Mouse (Mus musculus) small intestine, adult 2 months (tissue): ENCODE measurements around the gene Kcnip3. TPM values are rescaled to one million over a fixed set of nuclear protein-coding genes. Genes with fewer than 3 reads are reported as not detected.

Experiments
- H3K27ac ChIP-seq: fragments of 200-500 bp; 2 replicates; pipeline ENCODE4 v1.5.1; 2012; ENCODE audit warnings: low read depth, low read length, control low read depth, inconsistent platforms; ENCODE audit not compliant: insufficient read depth
- H3K27me3 ChIP-seq: fragments of 200-500 bp; 2 replicates; pipeline ENCODE4 v1.6.1; 2012; ENCODE audit warnings: mild to moderate bottlenecking, moderate library complexity, low read length, inconsistent platforms; ENCODE audit not compliant: control insufficient read depth, insufficient read depth
- H3K36me3 ChIP-seq: fragments of 200-500 bp; 2 replicates; pipeline ENCODE4 v1.6.1; 2012; ENCODE audit warnings: mild to moderate bottlenecking, low read length, control low read depth, inconsistent platforms; ENCODE audit not compliant: control insufficient read depth, insufficient read depth
- H3K4me1 ChIP-seq: fragments of 200-500 bp; 2 replicates; pipeline ENCODE4 v1.6.1; 2012; ENCODE audit warnings: low read length, inconsistent platforms, mixed read lengths; ENCODE audit not compliant: control insufficient read depth, insufficient read depth, insufficient read length
- H3K4me3 ChIP-seq: fragments of 200-500 bp; 2 replicates; pipeline ENCODE4 v1.5.1; 2012; ENCODE audit warnings: low read depth, mild to moderate bottlenecking, control low read depth, inconsistent platforms, low read length, moderate library complexity
- CTCF ChIP-seq: fragments of 200-500 bp; IDR thresholded peaks from 2 replicates; pipeline ENCODE4 v1.5.1; 2012; ENCODE audit warnings: low read depth, mild to moderate bottlenecking, control low read depth, inconsistent platforms, low read length, moderate library complexity, mixed read lengths; ENCODE audit not compliant: insufficient replicate concordance, insufficient read length; ENCODE audit errors: extremely low read depth
- POLR2A ChIP-seq: fragments of 200-500 bp; IDR thresholded peaks from 2 replicates; pipeline ENCODE4 v1.6.1; 2012; ENCODE audit warnings: low read depth, mild to moderate bottlenecking, control low read depth, inconsistent platforms, low read length, moderate library complexity
- WGBS: fragments of 180-500 bp; shearing (Covaris S2); methylation state at CpG from one replicate; pipeline ENCODE4 v1.1.7; 2018; 5-methylcytosine and 5-hydroxymethylcytosine counted together
- polyA plus RNA-seq: library from polyadenylated mRNA; depleted of rRNA; stranded (reverse); fragments of >200 nt; gene quantifications from 2 replicates; pipeline ENCODE4 v1.2.3, GENCODE M21; 2012

The Kcnip3 gene
- polyA plus RNA-seq, 1 experiment, result 2.4 TPM

- H3K4me3 ChIP-seq, result no peak overlapping the region
- peaks cover 5% of the 10 kb centered on the region; the same call in 1 of the 2 replicates for H3K4me1 ChIP-seq
- TF ChIP-seq POLR2A (no peak), CTCF (no peak)
- H3K27ac ChIP-seq, result no peak overlapping the region
- H3K27me3 ChIP-seq, result no peaks in the 10 kb centered on the region
- 29% methylated on average over 3 of the region's 3 CpGs for WGBS
- no peaks in the 10 kb centered on the region for H3K36me3 ChIP-seq
These were observed 75.0 kb downstream of the Kcnip3 start for GRCm38 (mm10) chr2:127446847-127447246.

- Histone ChIP-seq H3K4me1 (peaks cover 5% of the 10 kb centered on the region; the same call in 1 of the 2 replicates), H3K27me3 (no peaks in the 10 kb centered on the region), H3K36me3 (0 out of 2 replicates have a peak, but pooled peaks cover 1% of the 10 kb centered on the region), H3K4me3 (peak within 1 kb of the TSS; percentile 87), H3K27ac (no peak within 1 kb of the TSS)
- WGBS, result 3% methylated on average over 37 of the region's 37 CpGs
- TF ChIP-seq CTCF, result no peak
- no peak for TF ChIP-seq POLR2A
These were observed 77.7 kb downstream of the Kcnip3 start, which contains the start of gene Fahd2a for GRCm38 (mm10) chr2:127444055-127444789. Gene Fahd2a (minus strand): TSS chr2:127444565.

GRCm38 (mm10) chr2:127437697-127438096, 84.2 kb downstream of the Kcnip3 start:
- no peak overlapping the region for H3K4me3 ChIP-seq
- 81% methylated on average over 5 of the region's 5 CpGs for WGBS
- no peak for TF ChIP-seq CTCF
- TF ChIP-seq POLR2A, result no peak
- no peak overlapping the region for H3K27ac ChIP-seq
- no peaks in the 10 kb centered on the region for H3K27me3 ChIP-seq
- H3K36me3 ChIP-seq, result peaks cover 4% of the 10 kb centered on the region; the same call in 1 of the 2 replicates
- H3K4me1 ChIP-seq, result no peaks in the 10 kb centered on the region

- peaks cover 4% of the 10 kb centered on the region; the same call in 1 of the 2 replicates for H3K36me3 ChIP-seq
- no peaks in the 10 kb centered on the region for H3K27me3 ChIP-seq
- TF ChIP-seq POLR2A (no peak), CTCF (no peak)
- H3K4me3 ChIP-seq, result no peak overlapping the region
- no peaks in the 10 kb centered on the region for H3K4me1 ChIP-seq
- no peak overlapping the region for H3K27ac ChIP-seq
- WGBS, result 90% methylated on average over 2 of the region's 2 CpGs
These were observed 86.3 kb downstream of the Kcnip3 start for GRCm38 (mm10) chr2:127435554-127435953.

- Histone ChIP-seq H3K4me3 (no peak overlapping the region), H3K27ac (no peak overlapping the region), H3K36me3 (peaks cover 3% of the 10 kb centered on the region; the same call in 1 of the 2 replicates), H3K4me1 (no peaks in the 10 kb centered on the region), H3K27me3 (no peaks in the 10 kb centered on the region)
- TF ChIP-seq CTCF (peak; percentile 38; the same call in 1 of the 2 replicates), POLR2A (no peak)
- WGBS, result 35% methylated on average over 2 of the region's 2 CpGs
These were observed 86.8 kb downstream of the Kcnip3 start for GRCm38 (mm10) chr2:127435135-127435534.

- Histone ChIP-seq H3K4me3 (no peak overlapping the region), H3K4me1 (no peaks in the 10 kb centered on the region), H3K27me3 (no peaks in the 10 kb centered on the region), H3K27ac (no peak overlapping the region), H3K36me3 (peaks cover 3% of the 10 kb centered on the region; the same call in 1 of the 2 replicates)
- TF ChIP-seq CTCF (no peak), POLR2A (no peak)
- 75% methylated on average over 9 of the region's 9 CpGs for WGBS
These were observed 88.2 kb downstream of the Kcnip3 start for GRCm38 (mm10) chr2:127433487-127434295.

- H3K4me3 ChIP-seq, result no peak overlapping the region
- WGBS, result 10% methylated on average over 3 of the region's 3 CpGs
- no peak for TF ChIP-seq POLR2A
- TF ChIP-seq CTCF, result no peak
These were observed 91.7 kb downstream of the Kcnip3 start for GRCm38 (mm10) chr2:127430238-127430637.

More at GRCm38 (mm10) chr2:127430238-127430637, 91.7 kb downstream of the Kcnip3 start:
- Histone ChIP-seq H3K36me3 (no peaks in the 10 kb centered on the region), H3K4me1 (no peaks in the 10 kb centered on the region), H3K27ac (no peak overlapping the region), H3K27me3 (no peaks in the 10 kb centered on the region)
